Mouse (Mus musculus) layer of hippocampus, postnatal 25 days (tissue): ENCODE measurements around the gene Tjp3. TPM values are rescaled to one million over a fixed set of nuclear protein-coding genes. Genes with fewer than 3 reads are reported as not detected.

Source experiments
- DNase-seq, 2 experiments: peaks; one replicate each; pipeline ENCODE4 v3.0.0; 2022; ENCODE audit warnings: mixed read lengths in 2 of 2, low spot score in 1 of 2; ENCODE audit errors: extremely low spot score in 1 of 2
- total RNA-seq, 2 experiments: library from RNA; stranded (reverse); gene quantifications; 2 replicates each; pipeline ENCODE4 v1.2.3; 2021

Gene Tjp3
- total RNA-seq, 2 experiments from 2014 or later, result 0.86 to 1.2 TPM

DNA sequence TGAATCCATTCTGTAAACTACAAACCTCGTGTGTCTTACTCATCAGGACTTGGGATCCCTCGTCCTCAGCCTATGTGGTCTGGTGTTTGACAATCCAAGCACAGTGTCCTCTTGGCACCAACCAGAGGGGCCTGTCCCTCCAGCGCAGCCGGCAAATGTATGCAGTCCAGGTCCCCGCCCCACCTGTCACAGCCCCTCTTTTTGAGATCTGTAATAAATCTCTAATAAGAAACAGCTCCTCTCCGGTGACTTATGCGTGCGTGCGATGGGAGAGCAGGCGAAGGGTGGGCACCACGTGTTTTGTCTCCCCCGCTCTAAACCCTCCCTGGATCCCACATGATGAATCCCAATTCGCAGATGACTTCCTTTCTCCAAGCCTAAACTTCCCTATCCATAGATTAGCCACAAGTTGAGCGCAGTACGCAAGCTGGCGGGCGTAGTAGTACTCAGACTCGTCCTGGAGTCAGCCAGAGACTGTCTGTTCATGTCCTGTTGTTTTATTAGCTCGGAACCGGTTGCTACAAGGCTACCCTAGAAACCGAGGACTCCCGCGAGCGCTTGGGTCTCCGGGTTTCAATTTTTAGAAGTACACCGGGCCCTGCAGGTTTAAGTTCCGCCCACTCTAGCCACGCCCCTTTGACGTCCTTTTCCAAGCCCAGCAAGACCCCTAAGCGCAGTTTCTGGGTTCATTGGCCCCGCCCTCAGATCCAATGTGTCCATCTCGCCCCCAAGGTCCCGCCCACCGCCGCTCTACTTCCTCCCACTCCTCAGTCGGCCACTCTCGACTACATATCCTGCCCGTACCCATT is 28.6 kb upstream of the Tjp3 start:
- DNase-seq, result peak; percentile 47 to 76

DNA sequence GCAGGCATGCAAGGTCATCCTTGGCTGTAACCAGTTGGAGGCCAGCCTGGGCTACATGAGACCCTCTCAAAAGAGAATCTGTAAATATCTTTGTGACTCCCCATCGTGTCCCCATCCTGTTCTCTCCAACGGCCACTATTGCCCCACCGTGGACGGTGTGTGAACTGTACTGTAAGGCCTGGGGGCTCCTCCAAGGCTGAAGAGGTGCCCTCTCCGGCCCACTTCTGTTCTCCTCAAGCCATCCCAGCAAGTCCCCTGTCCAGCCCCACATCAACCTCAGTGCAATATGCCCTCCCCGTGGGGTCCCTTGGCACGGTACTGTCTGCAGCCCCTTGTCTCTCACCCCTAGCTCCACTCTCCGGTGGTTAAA is 27.9 kb upstream of the Tjp3 start:
- DNase-seq, result no peak

DNA sequence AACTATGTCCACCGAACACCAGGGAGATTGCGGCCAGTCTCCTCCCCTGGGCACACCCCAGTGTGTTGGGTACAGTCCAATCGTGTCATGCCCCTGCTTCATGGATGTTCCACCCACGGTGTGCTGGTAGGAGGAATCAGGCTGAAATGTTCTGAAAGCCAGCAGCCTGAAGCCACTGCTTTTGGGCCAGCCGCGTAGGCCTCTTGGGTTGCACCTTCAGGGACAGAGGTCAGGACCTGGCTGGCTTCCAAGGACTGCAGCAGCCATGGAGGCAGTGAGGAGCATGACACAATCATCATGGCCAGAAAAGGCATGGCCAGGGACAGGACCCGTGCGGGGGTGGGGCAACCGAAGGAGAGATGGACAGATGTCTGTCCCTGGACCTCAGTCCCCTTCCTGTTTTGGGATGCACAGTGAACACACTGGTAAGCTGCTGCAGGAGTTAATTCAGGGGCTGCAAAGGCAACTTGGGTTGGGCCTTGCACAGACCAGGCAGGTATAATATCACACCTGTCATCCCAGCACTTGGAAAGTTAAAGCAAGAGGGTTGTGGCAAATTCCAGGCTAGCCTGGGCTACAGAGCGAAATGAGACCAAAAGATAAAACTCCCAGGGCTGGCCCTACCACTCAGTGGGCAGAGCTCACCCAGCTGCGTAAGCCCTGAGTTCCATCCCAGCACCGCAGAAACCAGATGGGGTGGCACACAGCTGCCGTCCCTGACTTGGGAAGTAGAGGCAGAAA is 27.4 kb upstream of the Tjp3 start:
- no peak for DNase-seq

DNA sequence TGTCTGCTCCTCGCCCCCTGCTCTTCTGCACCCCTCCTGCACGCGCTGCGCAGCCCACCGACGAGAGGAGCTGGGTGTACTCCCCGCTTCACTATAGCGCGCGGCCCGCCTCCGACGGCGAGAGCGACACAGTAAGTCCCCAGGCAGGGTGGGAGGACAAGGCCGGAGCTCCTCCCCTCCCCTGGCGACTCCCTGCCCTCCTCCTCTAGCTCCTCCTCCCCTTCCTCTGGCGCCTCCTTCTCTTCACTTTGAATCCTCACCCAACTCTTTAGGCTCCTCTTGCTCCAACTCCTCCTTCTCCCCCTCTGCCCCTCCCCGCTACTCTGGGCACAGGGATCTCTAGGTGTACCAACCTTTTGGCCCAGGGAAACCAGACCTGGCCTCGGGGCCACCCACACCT is 25.9 kb upstream of the Tjp3 start:
- no peak for DNase-seq

DNA sequence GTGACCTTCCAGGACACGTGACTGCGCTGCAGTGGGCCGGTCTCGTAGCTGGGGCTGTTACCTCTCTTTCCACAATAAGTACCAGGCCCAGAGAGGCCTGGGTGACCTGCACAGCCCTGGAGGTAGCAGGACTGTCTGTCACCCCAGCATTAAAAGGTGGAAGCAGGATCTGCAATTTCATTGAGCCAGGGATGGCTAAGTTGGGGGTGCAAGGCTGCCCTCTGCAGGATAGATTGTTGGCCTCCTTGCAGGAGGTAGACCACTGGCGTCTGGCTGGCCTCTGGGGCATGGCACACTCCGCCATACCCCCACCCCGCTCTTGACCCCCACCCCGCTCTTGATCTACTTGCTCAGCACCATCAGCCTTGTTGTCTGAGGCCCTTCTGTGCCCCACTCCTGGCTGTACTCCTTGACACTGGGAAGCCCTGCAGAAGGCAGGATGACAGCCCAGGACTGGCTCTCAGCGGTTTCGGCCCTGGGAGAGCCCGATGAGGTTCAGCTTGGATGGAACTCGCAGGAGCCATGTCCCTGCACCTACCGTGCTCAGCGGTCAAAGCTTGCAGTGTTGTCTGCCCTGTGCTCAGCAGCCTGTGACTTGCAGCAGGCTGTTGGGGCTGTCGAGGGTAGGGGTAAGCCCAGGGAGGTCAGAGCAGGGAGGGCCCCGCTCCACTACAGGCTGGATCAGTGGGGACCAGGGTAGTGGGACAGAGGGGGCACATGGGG is 25.1 kb upstream of the Tjp3 start:
- DNase-seq, result no peak

DNA sequence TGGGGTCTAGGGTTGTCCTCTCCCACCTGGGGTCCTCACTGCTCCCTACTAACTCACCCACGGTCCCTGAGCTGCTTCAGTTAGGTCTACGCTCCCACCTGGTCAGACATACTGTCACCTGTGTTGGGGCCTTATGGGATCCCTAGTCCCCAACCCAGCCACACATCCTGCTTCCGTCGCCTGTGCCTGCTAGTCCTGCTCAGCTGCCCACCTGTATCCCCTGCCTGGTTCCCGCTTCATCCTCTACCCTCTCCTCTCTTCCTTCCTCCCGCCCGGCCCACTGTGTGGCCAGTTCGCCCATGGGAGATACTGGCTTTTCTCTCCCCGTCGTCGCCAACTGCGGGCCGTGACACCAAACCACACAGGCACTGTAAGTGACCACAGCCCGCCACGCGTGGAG is 24.2 kb upstream of the Tjp3 start:
- no peak for DNase-seq

DNA sequence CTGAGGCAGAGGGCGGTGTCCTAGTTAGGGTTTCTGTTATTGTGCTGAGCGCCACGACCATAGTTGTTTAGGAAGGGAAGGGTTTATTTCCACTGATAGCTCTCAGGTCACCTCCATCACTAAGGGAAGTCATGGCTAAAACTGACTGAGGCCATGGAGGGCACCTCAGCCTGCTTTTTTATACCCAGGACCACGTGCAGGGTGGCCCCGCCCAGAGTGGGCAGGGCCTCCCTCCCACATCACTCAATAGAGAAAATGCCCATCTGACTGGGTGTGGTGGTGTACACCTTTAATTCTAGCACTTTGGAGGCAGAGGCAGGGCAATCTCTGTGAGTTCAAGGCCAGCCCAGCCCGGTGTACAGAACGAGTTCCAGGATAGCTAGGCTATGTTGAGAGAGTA is 22.8 kb upstream of the Tjp3 start:
- DNase-seq, result no peak

DNA sequence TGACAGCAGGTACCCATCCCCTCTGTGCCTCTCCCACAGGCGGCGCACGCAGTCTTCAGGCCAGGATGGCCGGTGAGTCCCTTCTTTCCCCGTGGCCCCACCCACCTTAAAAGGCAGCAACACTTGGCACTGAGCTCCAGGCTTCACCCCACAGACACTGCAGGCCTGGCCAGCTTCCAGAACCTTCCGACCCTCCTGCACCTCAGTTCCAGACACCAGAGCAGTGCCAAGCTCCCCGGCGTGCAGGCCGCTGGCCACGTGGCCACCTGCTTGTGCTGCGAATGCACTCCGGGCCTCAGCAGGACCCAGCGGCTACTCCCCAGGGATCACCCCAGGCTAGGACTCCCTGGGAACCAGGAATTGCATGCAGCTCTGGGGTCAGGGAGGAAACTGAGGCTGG is 22.2 kb upstream of the Tjp3 start:
- DNase-seq, result no peak

DNA sequence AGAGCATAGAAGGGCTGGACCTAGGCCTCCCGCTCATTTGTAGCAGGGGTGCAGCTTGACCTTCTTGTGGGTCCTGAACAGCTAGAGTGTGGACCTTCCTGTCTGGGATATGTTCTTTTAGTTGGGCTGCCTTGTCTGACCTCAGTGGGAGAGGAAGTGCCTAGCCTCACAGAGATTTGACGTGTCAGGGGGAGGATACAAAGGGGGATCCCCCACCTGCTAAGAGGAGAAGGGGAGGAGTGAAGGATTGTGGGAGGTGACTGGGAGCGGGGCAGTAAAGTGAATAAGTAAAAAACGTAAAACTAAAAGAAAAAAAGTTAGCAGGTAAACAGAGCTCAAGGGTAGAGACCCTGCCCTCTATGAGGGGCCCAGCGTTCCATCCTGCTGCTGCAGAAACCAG is 18.2 kb upstream of the Tjp3 start:
- no peak for DNase-seq

DNA sequence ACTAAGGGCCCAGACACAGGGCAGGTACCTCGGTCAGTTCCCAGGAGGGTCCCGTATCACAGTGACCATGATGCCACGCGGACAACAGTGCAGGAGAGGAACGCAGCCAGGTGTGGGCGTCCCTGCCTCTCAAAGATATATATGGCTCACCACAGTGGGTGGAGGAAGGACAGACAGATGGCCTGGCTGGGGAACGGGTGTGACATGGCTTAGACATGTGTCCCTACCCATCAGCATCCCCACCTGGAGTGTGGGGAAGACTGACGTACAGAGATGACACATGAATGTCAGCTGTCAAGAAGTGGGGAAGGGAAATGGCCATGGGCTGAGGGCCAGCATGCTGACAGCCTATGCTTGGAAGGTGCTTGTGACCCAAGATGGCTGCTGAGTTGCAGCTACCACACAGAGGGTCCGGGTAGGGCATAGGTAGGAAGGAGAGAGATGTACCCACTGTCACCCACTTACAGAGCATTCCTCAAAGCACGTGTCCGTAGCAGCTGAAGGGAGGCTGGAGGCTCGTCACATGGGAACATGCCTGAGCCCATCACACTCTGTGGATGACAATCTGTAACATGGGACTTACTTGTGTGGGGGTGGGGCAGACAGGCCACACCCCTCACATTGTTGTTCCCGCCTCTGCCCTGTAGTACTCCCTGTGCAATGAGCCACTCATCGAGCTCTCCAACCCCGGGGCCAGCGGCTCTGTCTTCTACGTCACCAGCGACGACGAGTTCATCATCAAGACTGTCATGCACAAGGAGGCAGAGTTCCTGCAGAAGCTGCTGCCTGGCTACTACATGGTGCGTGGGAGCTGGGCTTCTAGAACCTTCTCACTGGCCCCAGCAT is 15.7 kb upstream of the Tjp3 start:
- DNase-seq, result no peak

DNA sequence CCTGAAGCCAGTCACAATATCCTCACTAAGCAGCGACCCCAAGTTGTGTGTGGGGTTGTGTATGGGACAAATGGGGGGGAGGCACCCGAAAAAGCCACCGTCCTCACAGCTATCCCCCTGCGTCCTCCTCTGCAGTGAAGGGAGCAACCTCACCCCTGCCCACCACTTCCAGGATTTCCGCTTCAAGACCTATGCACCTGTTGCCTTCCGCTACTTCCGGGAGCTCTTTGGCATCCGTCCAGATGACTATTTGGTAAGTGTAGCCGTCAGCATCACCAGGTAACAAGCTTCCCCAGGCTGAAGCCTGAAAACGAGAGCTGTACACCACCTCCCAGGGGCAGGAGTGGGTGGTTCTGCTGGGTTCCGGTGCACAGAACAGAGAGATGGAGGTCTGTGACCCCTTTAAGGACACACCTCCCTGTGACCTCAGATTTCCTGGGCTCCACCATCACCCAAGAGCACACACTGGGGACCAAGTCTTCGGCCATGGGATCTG is 14.8 kb upstream of the Tjp3 start:
- no peak for DNase-seq

DNA sequence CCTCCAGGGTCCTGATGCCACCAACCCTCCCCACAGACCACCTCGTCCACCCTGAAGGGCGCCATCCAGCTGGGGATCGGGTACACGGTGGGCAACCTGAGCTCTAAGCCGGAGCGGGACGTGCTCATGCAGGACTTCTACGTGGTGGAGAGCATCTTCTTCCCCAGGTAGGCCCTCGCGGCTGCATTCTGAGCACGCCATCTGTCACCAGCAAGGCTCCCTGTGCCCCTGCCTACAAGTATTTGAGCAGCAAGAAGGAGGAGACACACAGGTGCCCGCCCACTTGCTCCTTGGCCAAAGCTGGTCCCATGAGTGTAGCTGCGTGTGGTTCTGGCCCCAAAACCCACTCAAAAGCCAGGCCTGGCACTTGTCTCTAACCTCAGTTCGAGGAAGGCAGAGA is 14.3 kb upstream of the Tjp3 start:
- no peak for DNase-seq

DNA sequence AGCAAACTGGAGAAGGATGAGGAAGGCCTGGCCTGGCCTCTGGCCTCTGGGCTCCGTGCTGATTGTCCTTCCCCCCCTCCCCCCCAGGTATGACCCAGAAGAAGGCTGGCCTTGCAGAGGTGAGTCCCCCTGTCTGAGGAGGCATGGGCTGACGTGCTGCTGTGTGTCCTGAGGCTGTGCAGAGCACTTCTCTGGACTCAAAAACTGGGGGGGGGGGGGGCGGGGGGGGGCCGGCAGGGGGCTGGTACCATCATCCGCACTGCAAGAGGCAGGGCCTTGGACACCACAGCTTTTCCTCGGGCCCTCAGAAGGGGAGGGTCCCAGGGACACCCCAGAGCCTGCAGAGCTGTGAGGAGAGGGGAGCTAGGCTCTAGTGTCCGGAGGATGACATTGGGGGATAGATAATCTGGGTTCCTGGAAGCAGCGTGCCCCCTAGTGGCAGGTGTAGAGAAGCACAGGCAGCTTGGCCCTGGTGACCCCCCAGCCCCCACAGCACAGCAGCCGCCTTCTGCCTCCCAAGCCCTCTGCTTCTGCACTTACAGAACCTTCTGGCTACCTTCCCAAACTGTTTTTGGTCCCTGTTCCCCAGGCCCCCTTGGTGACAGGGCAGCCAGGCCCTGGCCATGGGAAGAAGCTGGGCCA is 13.3 kb upstream of the Tjp3 start:
- DNase-seq, result peak in 1 of 2 experiments; percentile 68

DNA sequence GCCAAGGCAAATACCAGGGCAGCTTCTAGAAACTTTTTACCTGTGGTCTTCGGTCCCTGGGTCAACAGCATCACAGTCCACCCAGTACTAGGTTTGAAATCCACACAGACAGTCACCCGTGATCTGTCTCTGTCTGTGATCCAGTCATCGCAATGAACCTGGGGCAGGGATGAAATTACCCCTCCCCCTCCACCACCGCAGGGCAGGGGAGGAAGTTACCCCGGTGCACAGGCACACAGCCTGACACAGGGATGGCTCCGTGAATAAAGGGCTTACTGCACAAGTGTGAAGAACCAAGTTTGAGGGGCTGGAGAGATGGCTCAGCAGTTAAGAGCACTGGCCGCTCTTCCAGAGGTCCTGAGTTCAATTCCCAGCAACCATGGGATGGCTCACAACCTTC is 12.4 kb upstream of the Tjp3 start:
- DNase-seq, result no peak

DNA sequence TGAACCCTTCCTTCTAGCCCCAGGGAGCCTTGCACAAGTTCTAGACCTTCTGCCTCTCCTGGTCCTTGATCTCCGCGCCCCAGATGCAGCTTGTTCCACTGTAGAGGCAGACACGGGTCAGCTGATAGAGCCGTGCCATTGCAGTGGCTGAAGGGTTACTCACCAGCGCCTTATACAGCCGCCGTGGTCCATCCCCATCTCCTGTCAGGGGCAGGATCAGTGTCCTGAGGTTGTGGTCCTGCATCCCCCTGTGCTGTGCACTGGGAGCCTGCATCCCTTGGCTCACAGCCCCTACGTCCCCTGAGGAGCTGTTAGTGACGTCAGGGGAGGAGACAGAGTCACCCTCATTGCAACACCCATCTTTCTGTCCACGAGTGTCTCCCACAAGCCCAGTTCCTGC is 11.9 kb upstream of the Tjp3 start:
- DNase-seq, result no peak

DNA sequence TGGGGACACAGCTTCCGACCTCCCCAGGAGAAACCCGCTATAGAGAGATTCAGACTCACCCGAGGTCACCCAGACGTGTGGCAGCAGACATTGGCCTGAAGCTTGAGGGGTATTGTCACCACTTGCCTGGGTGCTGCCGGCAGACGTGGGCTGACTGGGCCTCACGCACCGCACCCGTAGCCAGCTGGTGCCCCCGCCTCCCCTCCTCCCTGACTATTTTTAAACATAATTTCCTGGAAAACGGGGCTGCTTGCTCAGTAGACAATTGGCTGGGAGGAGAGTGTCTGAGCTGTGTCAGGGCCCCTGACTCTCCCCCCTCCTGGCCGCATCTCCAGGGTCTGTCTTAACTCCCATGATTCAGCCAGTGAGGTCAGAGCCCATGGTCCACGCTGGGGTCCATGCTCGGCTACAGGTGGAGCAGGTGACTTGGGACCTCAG is 11.4 kb upstream of the Tjp3 start:
- no peak for DNase-seq

DNA sequence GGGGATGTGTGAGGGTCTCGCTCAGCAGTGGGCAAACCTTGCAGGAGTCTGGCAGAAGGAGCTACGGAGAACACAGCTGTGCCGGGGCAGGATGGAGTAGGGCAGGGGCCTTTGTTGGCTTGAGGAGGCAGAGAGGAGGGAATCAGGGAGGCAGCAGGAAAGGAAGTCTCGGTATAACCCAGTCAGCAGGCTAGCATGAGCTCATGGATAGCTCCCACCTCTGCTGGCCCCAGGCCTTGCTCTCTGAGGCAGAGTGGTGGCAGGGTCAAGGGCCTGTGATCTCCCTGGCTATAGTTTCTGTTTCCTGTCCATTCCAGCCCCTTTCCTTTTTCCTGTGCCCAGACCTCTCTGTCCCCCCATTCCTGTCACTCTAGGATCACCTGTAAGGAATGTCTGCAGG is 10.9 kb upstream of the Tjp3 start:
- DNase-seq, result no peak

DNA sequence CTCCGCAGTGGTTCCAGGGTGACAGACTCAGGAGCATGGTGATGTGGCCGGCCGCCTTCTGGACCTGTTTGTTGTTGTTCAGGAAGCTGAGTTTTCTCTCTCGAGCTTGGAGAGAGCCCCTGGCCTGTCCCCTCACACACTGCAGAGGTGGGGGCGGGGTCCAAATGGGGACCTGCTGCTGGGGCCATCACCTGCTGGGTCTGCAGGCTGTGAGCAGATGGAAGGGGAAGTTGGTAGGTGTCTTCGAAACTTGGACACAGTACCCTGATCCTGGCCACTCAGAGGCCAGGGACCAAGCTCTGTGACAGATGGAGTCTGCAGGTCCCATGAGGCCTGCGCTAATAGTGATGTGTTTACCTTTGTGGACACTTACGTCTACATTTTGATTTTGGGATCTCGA is 9.9 kb upstream of the Tjp3 start:
- DNase-seq, result no peak

DNA sequence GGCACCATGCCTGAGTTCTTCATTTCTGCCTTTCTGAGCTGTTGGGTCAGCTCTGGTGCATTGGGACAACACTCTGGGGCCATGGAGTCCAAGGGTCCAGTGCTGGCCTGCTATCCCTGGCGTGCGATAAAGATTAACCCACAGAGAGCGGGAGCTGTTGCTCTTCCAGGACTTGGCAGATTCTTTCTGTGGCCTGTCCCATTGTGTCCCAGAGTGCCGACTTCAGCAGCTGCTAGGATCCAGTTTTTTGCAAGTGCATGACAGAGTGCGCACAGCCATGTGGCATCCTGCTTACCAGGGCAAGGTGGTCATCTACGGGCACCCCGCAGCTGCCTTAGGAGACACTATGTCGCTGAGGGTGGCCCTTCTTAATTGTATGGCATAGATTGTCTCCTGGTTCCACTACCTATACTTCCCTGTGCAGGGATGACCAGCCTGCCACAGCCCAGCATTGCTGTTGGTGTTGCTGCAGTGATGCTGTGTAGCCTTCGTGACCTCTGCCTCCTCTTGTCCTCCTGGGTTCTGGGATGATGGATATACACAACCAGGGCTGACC is 9.0 kb upstream of the Tjp3 start:
- DNase-seq, result no peak
